Mouse (Mus musculus) myocyte (in vitro differentiated cells): ENCODE measurements around the gene Csrnp2. TPM values are rescaled to one million over a fixed set of nuclear protein-coding genes. Genes with fewer than 3 reads are reported as not detected.

Source experiments
- H3K27me3 ChIP-seq: one replicate; pipeline ENCODE4 v1.6.1; 2011; ENCODE audit not compliant: control insufficient read depth, insufficient read depth, insufficient read length
- H3K36me3 ChIP-seq: one replicate; pipeline ENCODE4 v1.6.1; 2011; ENCODE audit not compliant: control insufficient read depth, insufficient read depth
- H3K4me2 ChIP-seq: one replicate; pipeline ENCODE4 v1.6.1; 2011; ENCODE audit warnings: low read depth, control low read depth
- H3K4me3 ChIP-seq: one replicate; pipeline ENCODE4 v1.5.1; 2011; ENCODE audit warnings: mild to moderate bottlenecking, control low read depth, moderate library complexity
- H3K79me2 ChIP-seq: one replicate; pipeline ENCODE4 v1.6.1; 2011; ENCODE audit not compliant: control insufficient read depth, insufficient read depth
- H3ac ChIP-seq: one replicate; pipeline ENCODE4 v1.6.1; 2011; ENCODE audit not compliant: control insufficient read depth, insufficient read length
- CEBPB ChIP-seq: IDR thresholded peaks from 2 replicates; pipeline ENCODE4 v1.6.1; 2011; ENCODE audit warnings: mild to moderate bottlenecking, moderate library complexity; ENCODE audit not compliant: poor library complexity, insufficient read depth, severe bottlenecking
- E2F4 ChIP-seq: IDR thresholded peaks from one replicate; pipeline ENCODE4 v1.6.1; 2011; ENCODE audit warnings: mild to moderate bottlenecking, control low read depth, moderate library complexity; ENCODE audit not compliant: insufficient read depth
- MAX ChIP-seq: IDR thresholded peaks from one replicate; pipeline ENCODE4 v1.6.1; 2011; ENCODE audit warnings: low read depth, mild to moderate bottlenecking, control low read depth
- MYOD1 ChIP-seq, 3 experiments: IDR thresholded peaks; one replicate each; pipeline ENCODE4 v1.6.1; 2011; ENCODE audit warnings: control low read depth in 2 of 3, low read depth in 2 of 3, mild to moderate bottlenecking in 2 of 3, moderate library complexity in 1 of 3; ENCODE audit not compliant: insufficient read length in 2 of 3, control insufficient read depth in 1 of 3
- MYOG ChIP-seq, 3 experiments: IDR thresholded peaks; one replicate each; pipeline ENCODE4 v1.6.1; 2011; ENCODE audit warnings: control low read depth in 2 of 3, low read depth in 2 of 3, mild to moderate bottlenecking in 2 of 3; ENCODE audit not compliant: insufficient read length in 2 of 3, control insufficient read depth in 1 of 3, insufficient read depth in 1 of 3
- POLR2A ChIP-seq: IDR thresholded peaks from one replicate; pipeline ENCODE4 v1.6.1; 2011; ENCODE audit warnings: low read depth, mild to moderate bottlenecking, control low read depth, moderate library complexity; ENCODE audit not compliant: insufficient read length
- POLR2AphosphoS2 ChIP-seq: IDR thresholded peaks from one replicate; pipeline ENCODE4 v1.6.1; 2011; ENCODE audit warnings: low read depth, control low read depth; ENCODE audit not compliant: insufficient read length
- REST ChIP-seq: IDR thresholded peaks from one replicate; pipeline ENCODE4 v1.6.1; 2011; ENCODE audit warnings: mild to moderate bottlenecking, control low read depth, moderate library complexity; ENCODE audit not compliant: insufficient read depth, insufficient read length
- SRF ChIP-seq: IDR thresholded peaks from one replicate; pipeline ENCODE4 v1.6.1; 2011; ENCODE audit warnings: low read depth; ENCODE audit not compliant: control insufficient read depth, insufficient read length
- TCF12 ChIP-seq: IDR thresholded peaks from one replicate; pipeline ENCODE4 v1.6.1; 2011; ENCODE audit warnings: mild to moderate bottlenecking, control low read depth; ENCODE audit not compliant: poor library complexity, insufficient read depth, severe bottlenecking
- TCF3 ChIP-seq: IDR thresholded peaks from one replicate; pipeline ENCODE4 v1.6.1; 2011; ENCODE audit warnings: low read depth, control low read depth; ENCODE audit not compliant: insufficient read length
- USF1 ChIP-seq: IDR thresholded peaks from one replicate; pipeline ENCODE4 v1.6.1; 2011; ENCODE audit warnings: low read depth, mild to moderate bottlenecking, control low read depth, moderate library complexity
- polyA plus RNA-seq: library from polyadenylated mRNA; unstranded; fragments of >200 nt; fragmentation: generic; extraction: Trizol; gene quantifications from one replicate; pipeline ENCODE4 v1.2.1, GENCODE M21; 2012; ENCODE audit warnings: missing spikeins

Gene Csrnp2
- polyA plus RNA-seq, 1 experiment: 9.2 TPM

GRCm38 (mm10) chr15:100461646-100462045 is 33.6 kb downstream of the Csrnp2 start:
- H3K27me3 ChIP-seq: no peaks in the 10 kb centered on the region
- TF ChIP-seq MYOG (IDR thresholded peaks at IDR 0.05; ENCODE audit: control insufficient read depth in 1 of 3, insufficient read depth in 1 of 3, insufficient read length in 2 of 3, low read depth in 2 of 3): no peak
- TF ChIP-seq TCF12: no peak
- TF ChIP-seq TCF3: no peak
- TF ChIP-seq POLR2AphosphoS2: no peak
- no peak for TF ChIP-seq CEBPB
- TF ChIP-seq MYOD1 (IDR thresholded peaks at IDR 0.05; ENCODE audit: control insufficient read depth in 1 of 3, insufficient read length in 2 of 3, low read depth in 2 of 3): no peak
- no peak for TF ChIP-seq MAX
- TF ChIP-seq POLR2A: no peak
- no peak for TF ChIP-seq USF1
- no peak for TF ChIP-seq E2F4
- TF ChIP-seq SRF: no peak
- no peak for TF ChIP-seq REST
- H3K4me3 ChIP-seq: no peak overlapping the region
- no peak overlapping the region for H3ac ChIP-seq
- H3K79me2 ChIP-seq: no peaks in the 10 kb centered on the region
- no peaks in the 10 kb centered on the region for H3K36me3 ChIP-seq
- peak overlapping the region; percentile 16 for H3K4me2 ChIP-seq

DNA sequence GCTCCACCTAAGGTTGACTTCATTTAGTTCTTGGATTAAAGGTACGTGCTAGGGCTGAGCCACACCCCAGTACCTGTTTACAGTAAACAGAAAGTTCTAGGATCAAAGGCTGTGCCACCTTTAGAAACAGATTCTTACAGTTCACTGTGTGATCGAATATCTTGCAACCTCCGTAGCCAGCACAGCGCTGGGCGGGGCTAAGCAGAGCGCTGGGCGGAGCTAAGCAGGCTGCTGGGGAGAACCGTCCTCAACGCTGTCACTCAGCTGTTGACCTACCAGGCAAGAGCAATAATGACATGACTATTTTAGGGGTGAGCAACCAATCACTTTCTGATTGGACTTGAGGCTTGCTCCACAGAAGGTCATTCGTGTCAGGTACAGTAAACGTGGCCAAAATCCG is 34.3 kb downstream of the Csrnp2 start:
- Histone ChIP-seq H3ac (no peak overlapping the region), H3K4me2 (no peak overlapping the region), H3K4me3 (no peak overlapping the region), H3K79me2 (no peaks in the 10 kb centered on the region), H3K27me3 (no peaks in the 10 kb centered on the region), H3K36me3 (no peaks in the 10 kb centered on the region)
- TF ChIP-seq E2F4: no peak
- TF ChIP-seq TCF3: no peak
- TF ChIP-seq SRF: no peak

DNA sequence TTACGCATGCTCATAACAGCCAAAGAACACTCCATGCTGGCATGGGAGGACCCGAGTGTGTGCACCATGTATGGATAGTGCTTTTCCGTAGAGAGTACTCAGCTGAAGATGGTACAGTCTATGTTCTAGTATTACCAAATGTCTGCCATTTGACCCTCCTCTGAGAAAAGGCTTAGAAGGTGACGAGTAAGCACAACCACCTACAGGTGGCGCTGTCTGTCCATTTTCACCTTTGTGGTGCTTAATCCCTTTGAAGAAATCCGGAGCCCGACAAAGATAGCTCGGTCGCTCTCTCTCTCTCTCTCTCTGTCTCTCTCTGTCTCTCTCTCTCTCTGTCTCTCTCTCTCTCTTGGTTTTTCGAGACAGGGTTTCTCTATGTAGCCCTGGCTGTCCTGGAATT is 37.2 kb downstream of the Csrnp2 start:
- H3K4me2 ChIP-seq: peak overlapping the region; percentile 77
- no peaks in the 10 kb centered on the region for H3K36me3 ChIP-seq
- no peaks in the 10 kb centered on the region for H3K79me2 ChIP-seq
- TF ChIP-seq POLR2A: no peak
- TF ChIP-seq USF1: no peak
- TF ChIP-seq MYOD1 (IDR thresholded peaks at IDR 0.05; ENCODE audit: control insufficient read depth in 1 of 3, insufficient read length in 2 of 3, low read depth in 2 of 3): no peak
- no peak for TF ChIP-seq E2F4
- TF ChIP-seq SRF: no peak
- TF ChIP-seq MAX: no peak
- no peak for TF ChIP-seq POLR2AphosphoS2
- TF ChIP-seq REST: no peak
- no peak for TF ChIP-seq TCF12
- TF ChIP-seq TCF3: no peak
- no peak for TF ChIP-seq CEBPB
- no peak for TF ChIP-seq MYOG (IDR thresholded peaks at IDR 0.05; ENCODE audit: control insufficient read depth in 1 of 3, insufficient read depth in 1 of 3, insufficient read length in 2 of 3, low read depth in 2 of 3)
- H3ac ChIP-seq: no peak overlapping the region
- no peaks in the 10 kb centered on the region for H3K27me3 ChIP-seq
- H3K4me3 ChIP-seq: no peak overlapping the region

GRCm38 (mm10) chr15:100457340-100457739 is 37.9 kb downstream of the Csrnp2 start:
- Histone ChIP-seq H3K27me3 (no peaks in the 10 kb centered on the region), H3ac (no peak overlapping the region), H3K36me3 (no peaks in the 10 kb centered on the region), H3K79me2 (no peaks in the 10 kb centered on the region), H3K4me2 (peak overlapping the region; percentile 77), H3K4me3 (no peak overlapping the region)
- TF ChIP-seq USF1: no peak
- no peak for TF ChIP-seq SRF
- TF ChIP-seq TCF12: no peak
- no peak for TF ChIP-seq MAX
- TF ChIP-seq CEBPB: no peak
- TF ChIP-seq E2F4: no peak
- TF ChIP-seq TCF3: no peak
- TF ChIP-seq MYOD1 (IDR thresholded peaks at IDR 0.05; ENCODE audit: control insufficient read depth in 1 of 3, insufficient read length in 2 of 3, low read depth in 2 of 3): no peak
- no peak for TF ChIP-seq POLR2AphosphoS2
- no peak for TF ChIP-seq POLR2A
- TF ChIP-seq REST: no peak
- no peak for TF ChIP-seq MYOG (IDR thresholded peaks at IDR 0.05; ENCODE audit: control insufficient read depth in 1 of 3, insufficient read depth in 1 of 3, insufficient read length in 2 of 3, low read depth in 2 of 3)

GRCm38 (mm10) chr15:100456356-100456991 is 38.8 kb downstream of the Csrnp2 start:
- H3K27me3 ChIP-seq: no peaks in the 10 kb centered on the region
- H3ac ChIP-seq: no peak overlapping the region
- TF ChIP-seq TCF12 (no peak), USF1 (no peak), TCF3 (no peak), MYOD1 (IDR thresholded peaks at IDR 0.05; ENCODE audit: control insufficient read depth in 1 of 3, insufficient read length in 2 of 3, low read depth in 2 of 3) (no peak), MYOG (IDR thresholded peaks at IDR 0.05; ENCODE audit: control insufficient read depth in 1 of 3, insufficient read depth in 1 of 3, insufficient read length in 2 of 3, low read depth in 2 of 3) (no peak)
- H3K4me2 ChIP-seq: no peak overlapping the region
- H3K36me3 ChIP-seq: no peaks in the 10 kb centered on the region
- H3K4me3 ChIP-seq: no peak overlapping the region
- no peaks in the 10 kb centered on the region for H3K79me2 ChIP-seq
